Mouse (Mus musculus): Measurements from ENCODE around the gene Sgip1. TPM values are rescaled to one million over a fixed set of nuclear protein-coding genes. Genes with fewer than 3 reads are reported as not detected.

Sgip1 gene
- 69.5 and 71.8 TPM in 2 replicates for polyA plus RNA-seq (2012; rRNA removed)

GRCm38 (mm10) chr4:102741287-102741686 is at the start of gene Sgip1:
Gene Sgip1, plus strand, starts transcription at chr4:102741297.
- Histone ChIP-seq H3K4me3 (replicated peaks; ENCODE audit: insufficient read depth, low read depth, low read length) (no peak within 1 kb of the TSS), H3K27me3 (ENCODE audit: control insufficient read depth, insufficient read depth, low read length) (no peaks in the 10 kb centered on the region), H3K4me1 (ENCODE audit: control insufficient read depth, insufficient read depth, low read length) (no peaks in the 10 kb centered on the region), H3K27ac (ENCODE audit: insufficient read depth, low read length) (no peak within 1 kb of the TSS)
- no peak for DNase-seq
- 70% methylated on average over 8 of the region's 8 CpGs for WGBS
- no peak for TF ChIP-seq CTCF (IDR thresholded peaks at IDR 0.05; ENCODE audit: borderline replicate concordance, insufficient read depth, low read depth, low read length)
- TF ChIP-seq POLR2A (IDR thresholded peaks at IDR 0.05; ENCODE audit: borderline replicate concordance, insufficient read depth, low read length) = no peak

GRCm38 (mm10) chr4:102691402-102691801 is 49.7 kb upstream of the Sgip1 start:
- WGBS = 72% methylated on average over 4 of the region's 4 CpGs
- Histone ChIP-seq H3K4me3 (replicated peaks; ENCODE audit: insufficient read depth, low read depth, low read length) (no peak overlapping the region), H3K4me1 (ENCODE audit: control insufficient read depth, insufficient read depth, low read length) (no peaks in the 10 kb centered on the region), H3K27ac (ENCODE audit: insufficient read depth, low read length) (no peak overlapping the region), H3K27me3 (ENCODE audit: control insufficient read depth, insufficient read depth, low read length) (no peaks in the 10 kb centered on the region)
- DNase-seq = no peak
- no peak for TF ChIP-seq CTCF (IDR thresholded peaks at IDR 0.05; ENCODE audit: borderline replicate concordance, insufficient read depth, low read depth, low read length)
- TF ChIP-seq POLR2A (IDR thresholded peaks at IDR 0.05; ENCODE audit: borderline replicate concordance, insufficient read depth, low read length) = no peak

DNA sequence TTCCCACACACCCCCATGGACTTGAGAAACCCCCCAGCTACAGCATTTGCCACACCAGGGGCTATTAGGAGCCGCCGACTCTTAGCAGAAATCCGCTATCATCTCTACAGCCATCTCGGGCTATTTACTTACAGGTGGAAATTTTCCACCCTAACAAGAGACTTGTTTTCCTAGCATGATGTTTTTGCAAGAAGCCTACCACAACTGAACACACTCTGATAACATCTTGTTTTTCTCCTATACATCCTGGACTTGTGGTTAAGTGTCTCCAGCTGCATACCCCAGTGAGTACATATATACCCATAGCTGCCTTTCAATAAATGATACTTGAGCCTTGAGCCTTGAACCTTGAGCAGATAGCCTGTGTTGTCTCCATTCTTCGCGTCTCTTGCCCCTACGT is 43.1 kb upstream of the Sgip1 start:
- H3K4me1 ChIP-seq (ENCODE audit: control insufficient read depth, insufficient read depth, low read length) = no peaks in the 10 kb centered on the region
- no peak overlapping the region for H3K27ac ChIP-seq (ENCODE audit: insufficient read depth, low read length)
- no peak overlapping the region for H3K4me3 ChIP-seq (replicated peaks; ENCODE audit: insufficient read depth, low read depth, low read length)
- TF ChIP-seq POLR2A (IDR thresholded peaks at IDR 0.05; ENCODE audit: borderline replicate concordance, insufficient read depth, low read length) (no peak), CTCF (IDR thresholded peaks at IDR 0.05; ENCODE audit: borderline replicate concordance, insufficient read depth, low read depth, low read length) (no peak)
- H3K27me3 ChIP-seq (ENCODE audit: control insufficient read depth, insufficient read depth, low read length) = no peaks in the 10 kb centered on the region
- no peak for DNase-seq
- 95% methylated on average over 7 of the region's 7 CpGs for WGBS

DNA sequence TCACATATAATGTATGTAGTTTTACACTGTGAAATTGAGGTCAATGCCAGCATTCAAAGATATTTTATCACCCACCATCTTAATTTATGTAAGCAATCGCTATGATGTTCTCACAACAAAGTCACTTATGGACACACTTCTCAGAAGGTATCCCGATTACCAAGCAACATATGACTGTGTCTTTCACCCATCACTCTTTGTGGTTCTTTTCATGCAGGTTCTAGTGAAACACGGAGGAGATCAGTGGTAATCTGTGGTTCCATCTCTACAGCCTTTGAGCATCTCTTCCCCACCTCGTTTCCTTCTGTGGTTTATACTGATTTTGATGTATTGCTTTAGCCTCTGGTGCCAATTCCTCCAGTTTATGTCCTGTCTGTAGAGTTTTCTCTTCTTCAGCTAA is 29.4 kb upstream of the Sgip1 start:
- no peak overlapping the region for H3K27ac ChIP-seq (ENCODE audit: insufficient read depth, low read length)
- no peaks in the 10 kb centered on the region; the same call in 1 of the 2 replicates for H3K27me3 ChIP-seq (ENCODE audit: control insufficient read depth, insufficient read depth, low read length)
- H3K4me3 ChIP-seq (replicated peaks; ENCODE audit: insufficient read depth, low read depth, low read length) = no peak overlapping the region
- DNase-seq = no peak
- H3K4me1 ChIP-seq (ENCODE audit: control insufficient read depth, insufficient read depth, low read length) = no peaks in the 10 kb centered on the region
- TF ChIP-seq POLR2A (IDR thresholded peaks at IDR 0.05; ENCODE audit: borderline replicate concordance, insufficient read depth, low read length) (no peak), CTCF (IDR thresholded peaks at IDR 0.05; ENCODE audit: borderline replicate concordance, insufficient read depth, low read depth, low read length) (no peak)
- WGBS = 87% methylated on average over 4 of the region's 4 CpGs

- H3K27ac ChIP-seq (ENCODE audit: insufficient read depth, low read length) = no peak overlapping the region
- no peaks in the 10 kb centered on the region; the same call in 1 of the 2 replicates for H3K27me3 ChIP-seq (ENCODE audit: control insufficient read depth, insufficient read depth, low read length)
- DNase-seq = no peak
- no peak overlapping the region for H3K4me3 ChIP-seq (replicated peaks; ENCODE audit: insufficient read depth, low read depth, low read length)
- TF ChIP-seq POLR2A (IDR thresholded peaks at IDR 0.05; ENCODE audit: borderline replicate concordance, insufficient read depth, low read length) (no peak), CTCF (IDR thresholded peaks at IDR 0.05; ENCODE audit: borderline replicate concordance, insufficient read depth, low read depth, low read length) (no peak)
- H3K4me1 ChIP-seq (ENCODE audit: control insufficient read depth, insufficient read depth, low read length) = no peaks in the 10 kb centered on the region
Observed at GRCm38 (mm10) chr4:102715532-102715931, 25.6 kb upstream of the Sgip1 start.

DNA sequence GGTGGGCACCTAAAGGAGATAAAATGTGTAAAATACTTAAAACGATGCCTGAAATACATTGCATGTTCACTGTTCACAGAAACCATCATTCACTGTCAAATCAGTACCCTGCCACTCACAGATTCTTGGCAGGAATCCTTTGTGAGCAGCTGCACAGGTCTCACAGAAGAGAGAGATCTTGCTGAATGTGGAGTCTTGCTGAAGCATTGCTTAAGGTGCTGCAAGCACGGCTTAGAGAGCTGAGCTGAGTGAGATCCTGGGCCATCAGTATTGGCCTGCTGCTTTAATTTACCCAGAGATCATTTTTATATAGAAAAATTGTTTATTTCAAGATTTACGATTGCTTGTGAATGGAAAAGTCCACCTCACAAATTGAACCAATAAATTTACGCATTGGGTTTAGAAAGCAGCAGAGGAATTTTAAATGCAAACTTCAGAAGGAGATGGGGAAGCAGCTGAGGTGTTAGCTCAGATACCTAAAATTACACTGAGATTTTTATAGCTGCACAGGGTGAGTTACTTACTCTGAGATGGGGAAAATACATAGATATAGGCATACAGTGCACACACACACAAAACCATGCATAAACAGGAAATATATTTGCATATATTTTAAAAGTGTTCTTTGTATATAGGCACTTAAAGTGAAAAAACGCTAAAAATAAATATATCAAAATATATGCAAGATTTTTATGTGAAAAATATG is 23.8 kb upstream of the Sgip1 start:
- TF ChIP-seq CTCF (IDR thresholded peaks at IDR 0.05; ENCODE audit: borderline replicate concordance, insufficient read depth, low read depth, low read length) (no peak), POLR2A (IDR thresholded peaks at IDR 0.05; ENCODE audit: borderline replicate concordance, insufficient read depth, low read length) (no peak)
- no peaks in the 10 kb centered on the region; the same call in 1 of the 2 replicates for H3K27me3 ChIP-seq (ENCODE audit: control insufficient read depth, insufficient read depth, low read length)

GRCm38 (mm10) chr4:102719535-102719934 is 21.6 kb upstream of the Sgip1 start:
- Histone ChIP-seq H3K4me3 (replicated peaks; ENCODE audit: insufficient read depth, low read depth, low read length) (no peak overlapping the region), H3K4me1 (ENCODE audit: control insufficient read depth, insufficient read depth, low read length) (no peaks in the 10 kb centered on the region), H3K27me3 (ENCODE audit: control insufficient read depth, insufficient read depth, low read length) (no peaks in the 10 kb centered on the region; the same call in 1 of the 2 replicates), H3K27ac (ENCODE audit: insufficient read depth, low read length) (no peak overlapping the region)
- TF ChIP-seq CTCF (IDR thresholded peaks at IDR 0.05; ENCODE audit: borderline replicate concordance, insufficient read depth, low read depth, low read length) = peak; percentile 23; the same call in 1 of the 2 replicates
- TF ChIP-seq POLR2A (IDR thresholded peaks at IDR 0.05; ENCODE audit: borderline replicate concordance, insufficient read depth, low read length) = no peak
- WGBS = 7% methylated on average over 1 of the region's 1 CpGs
- DNase-seq = peak in 1 of 2 experiments; percentile 18

More for the DNA sequence above, 23.8 kb upstream of the Sgip1 start:
- Histone ChIP-seq H3K4me3 (replicated peaks; ENCODE audit: insufficient read depth, low read depth, low read length) (no peak overlapping the region), H3K27ac (ENCODE audit: insufficient read depth, low read length) (no peak overlapping the region), H3K4me1 (ENCODE audit: control insufficient read depth, insufficient read depth, low read length) (no peaks in the 10 kb centered on the region)
- DNase-seq = no peak
- WGBS = 73% methylated on average over 5 of the region's 5 CpGs

- no peak for TF ChIP-seq CTCF (IDR thresholded peaks at IDR 0.05; ENCODE audit: borderline replicate concordance, insufficient read depth, low read depth, low read length)
- TF ChIP-seq POLR2A (IDR thresholded peaks at IDR 0.05; ENCODE audit: borderline replicate concordance, insufficient read depth, low read length) = no peak
- no peak overlapping the region for H3K27ac ChIP-seq (ENCODE audit: insufficient read depth, low read length)
- 78% methylated on average over 1 of the region's 1 CpGs for WGBS
- H3K4me1 ChIP-seq (ENCODE audit: control insufficient read depth, insufficient read depth, low read length) = no peaks in the 10 kb centered on the region
- no peak for DNase-seq
- H3K27me3 ChIP-seq (ENCODE audit: control insufficient read depth, insufficient read depth, low read length) = no peaks in the 10 kb centered on the region
- H3K4me3 ChIP-seq (replicated peaks; ENCODE audit: insufficient read depth, low read depth, low read length) = no peak overlapping the region
Observed at GRCm38 (mm10) chr4:102719951-102720350, 21.1 kb upstream of the Sgip1 start.
